Mouse (Mus musculus) hindlimb bud, embryonic 11.5 days (tissue): ENCODE data around the gene Fbxo2.
"Not testable (repeated sequence)": the region's sequence is repeated elsewhere in the genome, so short reads cannot be mapped to it uniquely, and the experiment has no call there.

ENCODE experiments used
- DNase-seq: peaks from one replicate; pipeline ENCODE4 v3.0.0-alpha.2; 2012; ENCODE audit warnings: low read depth, low spot score; ENCODE audit errors: extremely low spot score

Fbxo2 gene

DNA sequence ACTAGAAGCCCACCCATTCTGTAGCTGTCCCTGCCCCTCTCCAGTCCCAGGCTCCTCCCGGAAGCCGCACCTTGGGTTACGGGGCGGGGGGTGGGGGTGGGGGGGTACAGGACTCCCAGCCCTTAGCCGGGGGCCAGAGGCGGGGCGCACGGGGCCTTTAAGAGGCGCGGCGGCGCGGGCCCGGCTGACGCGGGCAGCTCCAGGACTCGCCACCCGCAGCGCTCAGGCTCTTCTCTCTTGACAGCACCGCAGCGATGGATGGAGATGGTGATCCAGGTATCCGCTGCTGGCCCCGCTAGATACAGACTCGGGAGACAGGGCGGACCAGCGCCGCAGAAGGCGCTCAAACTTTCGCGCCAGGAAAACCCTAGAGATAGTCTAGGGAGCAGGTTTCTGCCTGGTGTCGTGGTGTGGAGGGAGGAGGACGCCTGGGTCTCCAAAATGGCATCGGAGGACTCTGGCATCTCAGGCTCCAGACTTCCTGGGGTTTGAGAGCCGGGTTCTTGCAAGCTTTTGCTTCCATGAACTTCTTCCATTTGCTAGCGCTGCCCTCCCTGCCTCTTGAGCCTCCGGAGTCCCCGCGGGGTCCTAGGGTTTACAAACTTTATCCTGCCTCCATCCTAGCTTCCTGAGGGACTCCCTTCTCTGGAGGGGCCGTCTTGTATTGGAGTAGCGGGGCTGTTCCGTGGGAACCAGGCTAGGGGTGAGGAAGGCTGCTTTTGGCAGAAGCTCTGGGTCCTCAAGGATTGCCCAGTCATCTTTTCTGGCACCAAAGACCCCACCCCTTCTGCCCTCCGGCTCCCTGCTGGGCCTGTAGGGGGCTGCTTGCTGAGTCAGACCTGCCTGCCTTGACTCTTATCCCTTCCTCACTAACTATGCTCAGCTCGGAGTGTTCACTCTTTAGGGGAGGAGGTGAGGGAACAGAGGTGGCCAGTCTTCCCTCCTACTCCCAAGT lies at the start of gene Fbxo2, which contains the start of gene Fbxo44:
Gene Fbxo2 (plus strand): TSS at position 186 of the 955 bp plus-strand sequence.
Gene Fbxo44 (minus strand): TSS at position 47 of the 955 bp plus-strand sequence.
- no peak for DNase-seq

DNA sequence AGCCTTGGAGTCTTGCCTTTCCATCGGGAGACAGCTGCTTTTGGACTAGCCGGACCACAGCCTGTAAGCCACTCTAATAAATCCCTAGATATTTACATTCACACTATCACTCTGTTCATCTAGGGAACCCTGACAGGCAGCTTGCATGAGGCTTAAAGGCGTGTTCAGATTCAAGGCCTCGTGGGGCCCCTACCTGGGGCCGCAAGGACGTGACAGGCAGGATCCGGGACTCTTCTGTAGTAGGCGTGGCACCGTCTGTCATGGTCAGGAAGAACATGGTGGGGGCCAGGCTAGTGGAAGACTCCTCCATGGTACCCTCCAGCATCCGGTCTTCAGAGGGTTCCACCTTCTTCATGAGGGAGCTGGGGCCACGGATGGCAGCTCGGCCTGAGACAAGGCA lies 47.9 kb upstream of the Fbxo2 start:
- DNase-seq: no peak

DNA sequence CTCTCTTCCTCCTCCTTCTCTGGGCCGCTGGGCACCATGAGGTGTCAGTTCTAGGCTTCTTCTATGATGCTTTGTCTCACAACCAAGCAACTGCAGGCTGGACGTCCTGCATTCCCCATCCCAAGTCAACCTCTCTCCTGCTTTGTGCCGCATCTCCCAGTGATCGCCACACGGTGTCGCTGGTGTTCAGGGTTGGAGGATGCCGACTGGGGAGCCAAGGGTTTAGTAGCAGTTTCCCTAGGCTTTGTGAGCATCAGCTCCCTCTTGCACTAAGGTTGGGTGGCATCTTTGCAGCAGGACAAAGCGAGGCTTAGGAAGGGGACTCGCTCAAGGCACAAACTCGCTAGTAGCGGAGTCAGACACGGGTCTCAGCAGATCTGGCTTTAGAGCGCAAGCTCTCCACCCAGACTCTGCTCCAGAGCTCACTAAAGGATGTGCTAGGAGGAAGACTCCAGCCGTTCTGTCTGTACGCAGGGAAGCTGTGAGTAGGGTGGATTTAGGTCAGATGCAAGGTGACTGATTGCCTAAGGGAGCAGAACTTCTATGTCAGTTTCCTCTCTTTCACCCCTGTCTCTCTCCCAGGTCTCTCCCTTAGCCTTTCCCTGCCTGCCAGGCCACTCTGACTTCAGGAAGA lies 45.5 kb upstream of the Fbxo2 start:
- DNase-seq: peak; percentile 75

DNA sequence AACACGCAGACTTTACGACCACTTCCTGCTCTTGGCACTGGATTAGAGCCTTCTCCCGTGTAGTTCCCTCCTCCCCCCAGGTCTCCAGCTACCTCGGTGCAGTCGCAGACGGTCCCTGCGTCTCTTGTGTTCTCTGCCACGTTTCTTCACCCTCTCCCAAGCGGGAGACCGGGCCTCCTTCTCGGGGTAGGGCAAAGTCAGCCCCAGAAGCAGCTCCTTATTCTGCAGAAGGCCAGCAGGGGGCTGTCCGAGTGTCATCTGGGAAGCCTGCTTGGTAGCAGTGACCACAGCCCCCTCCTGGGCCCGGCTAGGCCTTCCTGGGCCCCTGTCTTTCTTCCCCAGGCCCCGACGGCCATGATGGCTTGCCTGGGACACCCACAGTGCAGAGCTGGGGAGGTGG lies 45.0 kb upstream of the Fbxo2 start:
- DNase-seq: no peak

DNA sequence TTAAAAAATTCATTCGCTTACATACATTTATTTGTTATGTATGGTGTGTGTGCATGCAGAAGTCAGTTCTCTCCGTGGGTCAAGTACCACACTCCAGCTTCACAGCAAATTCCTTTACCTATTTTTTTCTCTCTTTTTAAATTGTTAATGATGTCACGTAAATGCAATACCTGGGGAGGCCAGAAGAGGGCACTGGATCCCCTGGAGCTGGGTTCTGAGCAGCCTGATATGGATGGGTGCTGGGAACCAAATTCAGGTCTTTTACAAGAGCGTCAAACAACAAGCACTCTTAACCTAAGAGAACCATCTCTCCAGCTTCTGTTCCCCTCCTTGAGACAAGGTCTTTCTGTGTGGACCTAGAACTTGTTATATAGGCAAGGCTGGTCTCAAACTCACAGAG lies 43.8 kb upstream of the Fbxo2 start:
- DNase-seq: no peak

DNA sequence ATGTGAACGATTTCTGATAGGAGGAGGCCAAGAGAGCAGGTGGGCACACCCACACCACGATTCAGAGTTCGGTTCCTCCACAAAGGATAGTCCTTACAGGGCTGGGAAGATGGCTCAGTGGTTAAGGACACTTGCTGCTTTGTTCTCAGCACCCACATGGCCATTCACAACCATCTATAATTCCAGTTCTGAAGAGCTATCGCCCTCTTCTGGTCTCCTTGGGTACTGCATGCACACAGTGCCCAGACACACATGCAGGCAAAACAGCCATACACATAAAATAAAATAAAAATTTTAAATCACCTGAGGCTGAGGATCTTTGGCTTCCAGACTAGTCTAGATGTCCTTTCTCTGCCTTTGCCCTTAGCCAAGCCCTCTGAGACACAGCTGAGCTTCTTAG lies 43.0 kb upstream of the Fbxo2 start:
- DNase-seq: no peak

DNA sequence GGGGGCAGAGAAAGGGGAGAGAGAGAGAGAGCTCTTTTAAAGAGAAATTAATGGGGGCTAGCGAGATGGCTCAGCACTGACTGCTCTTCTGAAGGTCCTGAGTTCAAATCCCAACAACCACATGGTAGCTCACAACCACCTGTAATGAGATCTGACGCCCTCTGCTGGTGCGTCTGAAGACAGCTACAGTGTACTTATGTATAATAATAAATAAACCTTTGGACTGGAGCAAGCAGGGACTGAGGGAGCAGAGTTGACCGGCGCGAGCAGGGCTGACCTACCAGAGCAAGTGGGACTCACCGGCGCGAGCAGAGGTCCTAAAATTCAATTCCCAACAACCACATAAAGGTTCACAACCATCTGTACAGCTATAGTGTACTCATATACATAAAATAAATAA lies 40.8 kb upstream of the Fbxo2 start:
- DNase-seq: not testable (repeated sequence)

DNA sequence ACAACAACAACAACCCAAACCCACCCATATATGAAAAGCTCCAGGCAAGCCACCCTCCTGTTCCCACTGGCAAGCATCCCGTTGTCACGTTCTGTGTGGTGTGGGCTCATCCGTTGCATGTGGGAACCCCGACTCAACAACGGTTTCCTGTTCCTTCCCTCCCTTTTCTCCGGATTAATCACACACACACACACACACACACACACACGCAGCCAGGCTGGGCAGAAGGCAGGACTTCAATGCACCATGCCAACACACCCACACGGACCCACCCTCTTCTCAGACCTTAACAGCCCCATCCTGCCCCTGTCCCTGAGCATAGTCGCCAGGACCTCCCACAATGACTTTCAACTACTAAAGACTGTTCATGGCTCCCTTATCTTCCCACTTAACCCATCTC lies 39.9 kb upstream of the Fbxo2 start:
- DNase-seq: no peak

DNA sequence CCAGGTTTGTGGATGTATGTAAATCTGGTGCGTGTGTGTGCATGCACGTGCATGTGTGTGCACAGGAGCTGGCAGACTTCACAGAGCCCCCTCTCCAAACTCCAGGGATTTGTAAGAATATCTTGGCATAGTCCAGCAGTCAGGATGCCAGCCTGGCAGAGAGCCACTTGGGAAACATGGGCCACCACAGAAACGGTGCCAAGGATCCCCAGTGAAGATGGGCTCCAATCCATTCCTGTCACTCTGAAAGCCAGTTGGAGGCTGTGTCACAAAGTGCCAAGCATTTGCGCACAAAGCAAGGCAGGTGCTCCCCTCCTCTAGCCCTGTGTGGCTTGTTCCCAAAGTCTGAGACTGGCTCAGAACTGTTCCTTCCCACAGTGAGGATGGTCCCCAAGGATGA lies 39.1 kb upstream of the Fbxo2 start:
- no peak for DNase-seq

DNA sequence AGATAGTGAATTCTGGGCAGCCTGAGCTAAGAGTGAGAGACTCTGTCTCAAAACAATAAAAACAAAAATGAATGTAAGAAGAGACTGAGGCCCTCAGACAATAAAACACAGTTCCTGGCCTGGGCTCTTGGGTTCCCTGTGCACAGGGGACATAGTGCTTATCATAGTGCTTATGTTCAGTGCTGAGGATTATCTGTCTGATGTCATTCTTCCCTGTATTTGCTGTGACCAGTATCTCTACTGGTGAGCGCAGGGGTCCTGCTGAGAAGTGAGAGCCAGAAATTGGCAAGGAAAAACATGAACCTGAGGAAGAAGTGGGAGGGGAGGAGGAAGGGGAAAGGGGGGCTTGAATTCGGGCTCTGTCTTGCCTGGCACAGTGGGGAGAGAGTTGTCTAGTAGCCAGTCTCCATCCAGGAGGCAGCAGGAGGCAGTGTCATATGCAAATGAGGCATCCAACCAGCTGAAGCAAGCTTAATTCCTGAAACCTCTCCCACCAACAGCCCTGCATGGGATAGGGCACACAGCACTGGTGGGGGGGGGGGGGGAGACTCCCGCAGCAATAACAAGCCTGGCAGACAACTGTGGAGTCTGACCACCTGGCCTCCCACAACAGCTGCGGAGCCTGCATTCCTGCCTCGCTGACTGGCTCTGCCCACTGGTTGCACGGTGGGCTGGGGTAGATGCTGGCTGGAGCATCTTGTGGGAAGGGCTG lies 38.3 kb upstream of the Fbxo2 start:
- no peak for DNase-seq

DNA sequence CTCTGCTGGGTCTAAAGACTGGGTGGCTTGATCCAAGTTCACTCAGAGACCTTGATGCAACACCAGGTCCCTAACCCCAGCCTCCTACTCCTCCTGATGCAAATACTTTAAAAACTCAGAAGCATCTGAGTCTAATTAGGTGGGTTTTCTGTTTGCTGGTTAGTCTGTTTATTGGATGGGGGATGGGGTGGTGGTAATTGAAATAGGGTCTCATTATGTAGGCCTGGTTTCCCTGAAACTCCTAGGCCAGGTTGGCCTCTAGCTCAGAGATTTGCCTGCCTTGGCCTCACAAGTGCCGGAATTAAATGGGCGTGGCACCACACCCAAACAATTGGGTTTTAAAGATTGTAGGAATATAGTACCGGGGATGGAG lies 37.7 kb upstream of the Fbxo2 start:
- no peak for DNase-seq

DNA sequence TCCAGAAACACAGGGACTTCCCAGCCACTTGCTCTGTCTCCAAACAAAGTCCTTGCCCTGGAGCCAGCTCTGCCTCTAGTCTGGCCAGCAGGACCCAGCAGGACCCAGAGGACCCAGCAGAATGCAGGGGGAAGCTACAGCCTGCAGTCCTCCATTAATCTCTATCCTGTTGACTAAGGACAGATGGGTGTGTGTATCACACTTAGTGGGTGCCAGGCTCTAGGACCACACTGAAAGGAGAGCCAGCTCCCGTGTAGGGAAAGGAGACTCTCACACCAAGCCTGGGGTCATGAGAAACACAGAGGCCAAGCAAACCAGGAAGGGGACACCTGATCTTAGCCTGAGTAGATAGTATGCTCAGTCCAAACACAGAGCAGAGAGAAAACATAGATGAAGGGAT lies 32.2 kb upstream of the Fbxo2 start:
- no peak for DNase-seq

DNA sequence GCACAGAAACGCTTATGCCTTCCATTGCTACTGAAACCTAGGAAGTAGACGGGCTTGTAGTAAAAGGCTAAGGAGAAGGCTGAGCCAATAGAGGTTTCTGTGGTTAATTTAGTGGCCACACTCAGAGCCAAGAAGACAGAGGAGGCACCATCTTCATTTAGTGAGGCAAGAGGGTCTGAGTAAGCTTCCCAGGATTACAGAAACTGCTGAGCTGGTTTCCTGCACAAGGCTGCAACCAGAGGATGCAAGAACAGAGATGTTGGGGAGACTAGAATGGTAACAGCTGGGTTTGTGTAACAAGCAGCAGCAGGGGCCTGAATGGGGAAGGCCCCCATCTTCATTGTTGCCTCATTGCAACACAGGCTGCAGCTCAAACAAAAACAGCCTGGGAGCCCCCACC lies 31.7 kb upstream of the Fbxo2 start:
- DNase-seq: no peak

DNA sequence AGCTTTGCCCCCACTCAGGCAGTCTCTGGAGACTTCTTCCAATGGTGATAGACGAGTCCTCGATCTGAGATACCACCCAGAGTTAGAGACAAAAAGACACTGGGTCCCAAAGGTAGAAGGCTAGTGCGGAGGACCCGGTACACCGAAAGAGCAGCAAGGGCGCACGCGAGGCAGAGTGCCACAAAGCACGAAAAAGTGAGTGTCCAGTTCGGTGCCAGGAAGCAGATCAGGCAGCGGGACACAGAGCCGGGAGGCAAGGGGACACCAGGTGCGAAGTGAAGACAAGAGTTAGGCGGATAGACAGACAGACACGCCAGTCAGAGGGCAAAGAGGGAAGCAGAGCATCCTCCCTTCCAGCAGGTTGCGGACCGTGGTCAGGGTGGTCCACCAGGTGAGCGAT lies 30.3 kb upstream of the Fbxo2 start, which contains the start of gene Mad2l2:
Gene Mad2l2 (plus strand): TSS at position 252 of the 400 bp plus-strand sequence.
- DNase-seq: no peak

DNA sequence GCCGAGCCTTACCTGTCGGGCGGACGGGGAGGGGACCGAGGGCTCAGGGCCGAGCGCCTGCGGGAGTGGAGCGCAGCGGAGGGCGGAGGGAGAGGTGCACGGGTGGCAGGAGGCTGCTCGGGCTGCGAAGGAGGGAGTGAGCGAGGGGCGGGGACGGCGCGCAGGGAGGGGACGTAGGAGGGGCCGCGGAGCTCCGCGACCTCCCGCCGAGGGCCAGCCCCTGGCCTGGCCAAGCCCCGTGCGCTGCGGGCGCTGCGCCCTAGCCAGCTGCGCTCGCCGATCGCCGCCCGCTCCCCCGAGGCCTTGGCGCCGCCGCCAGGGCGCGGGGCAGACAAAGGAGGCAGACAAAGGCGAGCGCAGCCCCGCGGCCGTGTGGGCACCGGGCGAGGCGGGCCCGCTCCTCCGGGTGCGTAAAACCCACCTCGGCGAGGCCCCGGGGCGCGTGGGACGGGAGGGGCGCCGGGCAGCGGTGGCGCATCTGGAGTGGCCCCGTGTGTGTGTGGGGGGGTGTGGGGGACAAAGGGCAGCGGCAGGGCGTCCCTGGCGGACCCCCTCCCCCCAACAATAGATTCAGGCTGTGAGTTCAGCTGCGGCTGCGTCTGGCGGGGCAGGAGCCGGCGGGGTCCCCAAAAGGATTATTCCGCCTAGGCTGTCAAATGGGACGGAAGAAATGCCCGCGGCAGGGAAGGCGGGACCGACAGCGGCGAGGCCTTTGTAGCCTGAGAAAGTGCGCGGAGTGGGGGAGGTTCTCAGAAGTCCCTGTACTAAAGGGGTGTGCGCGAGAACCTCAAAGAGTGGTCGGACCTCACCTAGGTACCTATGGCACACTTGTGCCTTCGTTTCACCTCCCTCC lies 29.6 kb upstream of the Fbxo2 start, which contains the start of gene Draxin:
Gene Draxin (minus strand): TSS at position 138 of the 853 bp plus-strand sequence.
- DNase-seq: no peak

DNA sequence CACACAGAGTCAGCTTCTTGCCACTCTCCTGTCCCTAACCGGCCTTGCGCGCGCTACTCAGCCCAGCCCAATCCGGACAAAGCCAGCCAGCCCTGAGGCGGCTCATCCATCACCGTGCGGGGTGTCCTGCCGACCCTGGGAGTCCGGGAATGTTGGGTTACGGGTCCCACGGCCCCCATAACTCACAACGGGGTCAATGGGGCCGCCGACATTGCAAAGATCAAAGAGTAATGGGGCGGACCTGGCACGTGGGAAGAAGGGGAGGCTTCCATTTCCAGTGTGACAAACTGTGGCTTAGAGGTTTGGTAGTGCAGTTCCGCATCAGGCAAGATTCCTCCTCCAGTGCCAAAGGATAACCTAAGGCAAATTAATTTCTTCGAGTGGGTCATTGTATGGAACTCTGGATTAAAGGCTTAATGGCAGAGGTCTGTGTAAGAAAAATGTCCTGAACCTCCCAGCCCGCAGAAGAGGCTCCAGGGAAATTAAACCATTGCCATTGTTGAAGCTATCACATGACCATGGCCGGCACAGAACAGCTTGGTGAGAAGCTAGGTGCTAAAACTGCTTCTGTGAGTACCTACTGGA lies 28.8 kb upstream of the Fbxo2 start:
- no peak for DNase-seq

DNA sequence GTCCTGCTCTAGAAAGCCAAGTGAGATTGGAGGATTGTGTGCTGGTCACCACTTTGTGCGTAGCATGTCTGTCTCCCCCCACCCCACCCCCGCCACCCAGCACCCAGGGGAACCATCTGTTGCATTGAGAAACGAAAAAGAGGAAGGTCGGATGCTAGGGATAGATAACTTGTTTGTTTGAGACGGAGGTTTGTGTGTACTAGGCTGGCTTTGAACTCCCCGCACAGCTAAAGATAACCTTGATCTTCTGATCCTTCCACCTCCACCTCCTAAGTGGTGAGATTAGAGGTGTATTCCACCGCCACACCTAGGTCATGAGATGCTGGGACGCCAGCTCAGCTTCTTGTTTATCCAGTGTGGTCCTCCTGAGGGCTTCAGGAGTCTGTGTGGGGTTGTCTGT lies 25.4 kb upstream of the Fbxo2 start:
- DNase-seq: no peak

DNA sequence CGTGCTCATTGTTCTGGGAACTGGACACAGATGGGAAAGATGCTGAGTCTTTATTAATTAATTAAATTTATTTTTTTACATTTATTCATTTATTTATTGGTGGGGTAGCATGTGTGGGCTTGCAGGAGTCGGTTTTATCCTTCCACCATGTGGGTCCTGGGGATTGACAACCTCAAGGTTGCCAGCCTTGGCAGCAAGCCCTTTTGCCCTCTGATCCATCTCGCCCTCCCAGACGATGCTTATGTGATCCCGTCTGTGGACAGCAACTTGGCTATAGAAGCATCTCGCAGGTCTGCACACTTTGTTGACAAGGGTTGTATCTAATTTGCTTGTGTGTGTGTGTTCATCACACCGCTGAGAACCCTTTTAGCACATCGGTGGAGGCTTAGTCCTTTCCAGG lies 22.9 kb upstream of the Fbxo2 start:
- no peak for DNase-seq

DNA sequence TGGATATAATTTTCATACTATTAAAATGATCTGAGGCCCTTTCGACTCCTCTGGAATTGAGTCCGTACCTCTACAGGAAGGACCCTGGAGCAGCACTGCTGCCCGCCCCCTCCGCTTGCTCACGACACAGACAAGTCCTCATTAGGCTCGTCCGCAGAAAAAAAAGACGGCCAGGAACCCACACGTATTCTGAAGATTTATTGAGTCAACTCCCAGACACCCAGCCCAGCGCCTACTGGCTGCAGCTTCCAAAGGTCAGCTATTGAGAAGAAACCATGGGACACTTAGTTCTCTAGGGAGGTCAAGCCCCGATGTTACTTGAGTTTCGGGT lies 20.7 kb upstream of the Fbxo2 start:
- no peak for DNase-seq
